Mouse (Mus musculus): ENCODE measurements at regions not wholly inside any gene's neighbourhood (a gene's known extent, or its start where the extent isn't known, plus 50 kb on each side); places are given as distances from the start of the nearest gene placed in this dataset.

DNA sequence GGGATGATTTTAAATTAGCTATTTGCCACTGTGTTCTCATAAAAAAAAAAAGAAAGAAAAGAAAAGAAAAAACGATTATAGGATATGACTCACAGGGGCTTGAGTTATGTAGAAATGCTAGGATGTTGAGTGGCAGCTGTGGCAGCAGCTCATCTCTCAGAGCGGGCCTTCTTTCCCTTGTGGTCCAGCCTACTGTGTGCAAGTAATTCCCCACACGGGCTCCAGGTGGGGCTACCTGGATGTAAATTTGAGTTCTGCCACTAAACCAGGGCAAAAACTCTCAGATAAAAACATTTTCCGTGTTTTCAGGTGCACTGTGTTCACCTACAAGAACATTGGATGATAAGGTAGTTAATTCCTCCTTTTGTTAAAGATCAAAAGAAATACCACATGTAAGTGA, 209.3 kb downstream of the Tle4 start:
- TF ChIP-seq CTCF (IDR thresholded peaks at IDR 0.05; ENCODE audit: low read depth, low read length) = no peak
- TF ChIP-seq POLR2A (IDR thresholded peaks at IDR 0.05; ENCODE audit: extremely low read depth, insufficient read depth, low read length) = no peak

All from liver, adult 2 months (tissue).